Mouse (Mus musculus) urinary bladder, adult 18-20 months (tissue): ENCODE results near the gene Prrx2.

ENCODE experiments used
- DNase-seq, 2 experiments: peaks; one replicate each; pipeline ENCODE4 v3.0.0; 2022; ENCODE audit warnings: low spot score in 2 of 2, mixed read lengths in 2 of 2

Gene Prrx2

DNA sequence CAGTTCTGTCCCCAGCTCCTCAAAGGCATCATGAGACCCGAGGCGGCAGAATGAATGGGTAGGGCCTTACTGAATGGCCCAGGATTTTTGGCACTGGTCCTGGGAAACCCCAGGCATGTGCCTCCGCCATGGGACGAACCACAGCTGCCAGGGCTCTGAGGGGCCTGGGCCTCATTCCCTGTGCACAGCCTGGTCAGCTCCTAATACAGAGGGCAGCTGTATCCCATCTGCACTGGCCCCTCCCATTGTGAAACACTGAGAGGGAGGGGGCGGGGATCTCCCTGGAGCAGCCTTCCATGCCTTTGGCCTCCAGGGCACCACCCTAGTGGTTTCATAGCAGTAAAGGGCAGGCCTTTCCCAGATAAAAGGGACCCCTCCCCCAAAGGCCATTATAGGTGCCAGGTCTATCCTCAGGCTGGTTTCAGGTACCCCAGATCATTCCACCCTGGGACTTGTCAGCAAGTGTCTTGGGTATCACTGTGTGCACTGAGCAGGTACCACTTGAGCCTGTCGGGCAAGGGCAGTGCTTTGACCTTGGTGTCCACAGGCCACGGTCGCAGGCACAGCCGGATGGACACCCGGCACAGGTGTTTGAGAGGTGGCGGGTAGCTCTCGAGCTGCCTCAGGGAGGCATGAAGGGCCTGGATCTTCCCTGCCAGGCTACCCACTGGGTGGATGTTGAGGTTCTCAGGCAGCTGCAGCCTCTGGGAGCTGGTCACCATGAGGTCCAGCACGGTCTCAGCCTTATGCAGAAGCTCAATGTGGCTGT is 11.2 kb upstream of the Prrx2 start:
- peak in 1 of 2 experiments; percentile 59 for DNase-seq

DNA sequence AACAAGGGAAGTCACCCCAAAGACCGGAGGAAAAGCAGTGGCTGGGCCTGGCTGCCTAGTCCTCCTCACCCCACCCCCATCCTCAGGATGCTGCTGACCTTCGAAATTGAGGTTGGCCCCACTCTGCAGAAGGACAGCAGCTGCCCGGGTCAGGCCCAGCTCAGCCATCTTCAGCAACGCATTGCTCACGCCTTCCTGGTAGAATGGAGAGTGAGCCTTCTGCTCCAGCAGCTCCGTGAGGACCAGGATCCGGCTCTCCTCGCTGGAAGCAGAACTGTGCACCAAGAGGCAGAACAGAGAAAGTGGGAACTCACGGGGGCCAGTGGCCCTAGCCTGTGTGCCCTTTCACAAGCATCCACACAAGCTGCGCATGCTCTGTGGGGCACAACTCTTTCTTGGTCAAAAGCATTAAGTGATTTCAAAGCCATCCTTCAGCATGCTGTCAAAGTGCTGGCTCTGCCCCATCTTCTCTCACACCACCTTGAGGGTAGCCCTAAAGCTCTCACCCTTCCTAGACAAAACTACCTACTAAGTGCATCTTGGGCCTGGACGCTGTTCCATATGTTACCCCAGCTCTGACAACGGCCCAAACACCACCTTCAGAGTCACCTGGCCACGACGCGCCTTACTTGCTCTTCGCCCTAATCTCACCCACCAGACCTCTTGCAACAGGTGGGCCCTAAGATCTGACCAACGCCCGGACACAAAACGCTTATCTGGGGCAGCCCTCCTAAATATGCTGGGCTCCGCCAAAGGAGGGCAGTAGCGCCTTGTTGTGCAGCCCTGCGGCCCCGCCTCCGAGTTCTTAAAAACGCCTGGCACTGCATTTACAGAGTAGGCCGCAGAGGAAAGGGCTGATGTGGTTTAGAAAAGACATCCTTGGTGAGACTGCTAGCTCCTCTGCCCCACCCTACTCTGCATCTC is 7.7 kb upstream of the Prrx2 start:
- DNase-seq: no peak

GRCm38 (mm10) chr2:30827749-30828475 is 6.9 kb upstream of the Prrx2 start:
- peak; percentile 88 to 97 for DNase-seq

DNA sequence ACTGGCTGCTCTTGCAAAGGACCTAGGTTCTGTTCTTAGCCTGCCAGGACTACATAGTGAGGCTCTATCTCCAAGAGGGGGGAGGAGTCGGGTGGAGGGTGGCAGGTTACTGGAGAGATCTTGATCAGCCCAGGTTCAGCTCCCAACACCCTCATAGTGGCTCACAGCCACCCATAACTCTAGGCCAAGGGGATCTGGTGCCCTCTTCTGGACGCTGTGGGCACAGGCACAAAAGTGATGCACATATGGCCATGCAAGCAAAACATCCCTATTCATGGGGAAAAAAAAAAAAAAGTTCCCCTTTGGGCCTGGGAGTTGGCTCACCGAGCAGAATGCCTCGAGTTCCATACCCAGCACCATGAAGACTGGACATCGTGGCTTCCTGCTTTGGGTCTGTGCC is 5.5 kb upstream of the Prrx2 start:
- DNase-seq: no peak

DNA sequence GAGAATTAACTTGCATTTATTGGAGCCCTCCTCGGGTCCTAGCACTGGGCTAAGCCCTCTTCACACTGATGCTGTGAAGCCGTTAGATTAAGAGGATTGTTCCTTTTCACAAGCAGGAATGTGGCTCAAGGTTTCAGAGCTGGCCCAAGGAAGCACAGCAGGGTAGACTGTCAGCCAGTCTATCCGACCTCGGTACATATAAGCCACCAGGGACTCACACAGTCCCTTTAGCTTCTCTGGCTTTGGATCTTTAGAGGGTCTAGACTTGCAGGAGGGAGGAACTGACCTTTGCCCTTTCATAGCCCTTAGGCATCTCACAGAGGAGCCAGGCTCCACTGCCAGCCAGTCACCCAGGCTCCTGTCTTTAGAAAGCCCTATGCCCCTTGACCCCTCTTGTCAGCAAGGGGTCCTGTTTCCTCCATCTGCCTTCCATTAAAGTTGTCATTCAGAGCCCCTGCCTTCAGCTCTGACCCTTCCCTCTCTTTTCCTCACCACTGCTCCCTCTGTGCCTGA is 4.4 kb upstream of the Prrx2 start, which contains the start of gene Asb6:
Gene Asb6, minus strand, starts transcription at position 51 of the 513 bp plus-strand sequence.
- no peak for DNase-seq

DNA sequence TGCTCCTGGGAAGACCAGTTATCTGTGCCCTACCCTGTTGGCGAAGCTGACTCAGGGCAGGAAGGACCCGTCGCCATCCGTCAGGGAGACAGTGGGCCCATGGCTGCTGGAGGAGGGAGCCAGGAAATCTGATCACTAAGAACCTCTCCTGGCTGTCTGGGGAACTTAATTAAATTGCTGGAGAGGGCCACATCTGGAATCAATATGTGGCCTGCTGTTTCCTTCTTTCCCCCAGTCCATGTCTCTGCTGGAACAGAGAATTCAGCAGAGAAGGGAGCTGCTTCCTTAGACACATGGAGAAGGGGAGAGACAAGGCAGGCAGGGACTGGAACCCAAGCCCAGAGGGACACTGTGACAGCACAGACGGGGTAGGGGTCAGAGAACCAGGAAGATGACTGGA is 1.1 kb upstream of the Prrx2 start:
- no peak for DNase-seq

DNA sequence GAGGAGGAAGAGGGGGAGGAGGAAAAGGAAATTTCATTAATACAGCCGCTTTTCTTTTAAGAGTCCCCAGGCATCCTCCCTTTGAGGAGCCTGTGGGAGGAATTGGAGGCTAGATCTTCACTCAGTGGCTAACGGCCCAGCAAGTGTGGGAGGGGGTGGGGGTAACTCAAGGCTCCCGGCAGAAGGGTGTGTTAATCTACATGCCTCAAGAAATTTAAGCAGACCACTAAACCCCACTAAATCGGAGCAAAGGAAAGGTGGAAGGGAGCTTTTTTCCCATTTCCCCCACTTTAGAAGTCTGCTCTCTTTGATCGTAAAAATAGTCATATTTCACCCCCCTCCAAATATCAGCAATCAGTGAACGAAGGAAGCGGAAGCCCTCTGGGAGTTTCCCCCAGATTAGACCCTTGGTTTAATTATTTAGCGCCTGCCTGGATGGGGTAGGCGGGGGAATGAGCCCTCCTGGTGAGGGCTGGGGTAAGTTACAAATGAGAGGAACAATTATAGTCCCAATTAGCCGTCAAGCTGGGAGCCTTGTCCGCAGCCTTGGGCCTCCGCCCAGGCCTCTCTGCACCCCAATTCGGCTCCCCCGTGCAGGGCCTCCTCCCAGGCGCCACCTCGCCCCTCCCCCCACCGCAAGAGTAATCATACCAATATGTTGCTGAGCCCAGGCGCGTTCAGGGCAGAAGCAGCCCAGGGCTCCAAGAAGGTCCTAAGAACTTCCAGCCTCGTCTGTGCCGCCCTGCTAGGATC is 1.6 kb downstream of the Prrx2 start:
- no peak for DNase-seq

GRCm38 (mm10) chr2:30842615-30843014 is 7.8 kb downstream of the Prrx2 start:
- DNase-seq: no peak

- DNase-seq: peak in 1 of 2 experiments; percentile 30
Observed at GRCm38 (mm10) chr2:30845152-30846070, 10.6 kb downstream of the Prrx2 start.

GRCm38 (mm10) chr2:30846236-30846635 is 11.5 kb downstream of the Prrx2 start:
- no peak for DNase-seq

DNA sequence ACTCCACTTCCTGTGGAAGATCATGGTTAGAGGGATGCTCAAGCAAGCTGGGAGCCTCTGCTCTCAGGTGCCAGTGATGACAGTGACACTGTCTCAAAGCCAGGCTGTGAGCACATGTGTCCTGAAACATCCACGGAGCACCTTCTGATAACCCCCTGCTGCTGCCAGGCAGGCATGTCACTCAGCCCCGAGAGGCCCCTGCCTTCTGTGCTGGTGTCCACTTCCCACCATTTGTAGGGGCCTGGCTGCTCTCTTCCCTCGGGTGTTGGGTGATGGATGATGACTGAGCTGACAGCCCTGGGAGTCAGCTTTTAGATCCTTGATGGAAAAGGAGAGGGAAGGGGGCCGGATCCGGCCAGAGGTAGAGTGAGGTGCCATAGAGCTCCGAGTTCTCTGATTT is 12.0 kb downstream of the Prrx2 start:
- no peak for DNase-seq

- no peak for DNase-seq
Observed at GRCm38 (mm10) chr2:30848184-30848583, 13.4 kb downstream of the Prrx2 start.

DNA sequence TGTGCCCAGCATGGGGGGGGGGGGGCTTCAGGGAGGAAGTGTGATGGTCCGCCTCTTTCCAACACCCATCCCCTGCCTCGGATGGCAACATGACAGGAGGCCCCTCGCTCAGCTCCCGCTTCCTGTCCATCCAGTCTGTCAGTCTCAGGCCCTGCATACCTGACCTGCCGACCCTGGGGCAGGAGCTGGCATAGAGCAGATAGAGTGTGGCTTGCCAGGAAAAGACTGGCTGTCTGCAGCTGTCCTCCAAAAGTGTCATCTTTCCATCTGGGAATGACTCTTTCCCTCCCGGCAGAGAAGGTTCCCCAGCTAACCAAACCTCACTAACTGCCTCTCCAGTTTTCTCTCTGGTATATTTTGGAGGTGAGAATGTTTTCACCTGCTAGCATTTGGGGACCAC is 15.8 kb downstream of the Prrx2 start:
- DNase-seq: no peak

DNA sequence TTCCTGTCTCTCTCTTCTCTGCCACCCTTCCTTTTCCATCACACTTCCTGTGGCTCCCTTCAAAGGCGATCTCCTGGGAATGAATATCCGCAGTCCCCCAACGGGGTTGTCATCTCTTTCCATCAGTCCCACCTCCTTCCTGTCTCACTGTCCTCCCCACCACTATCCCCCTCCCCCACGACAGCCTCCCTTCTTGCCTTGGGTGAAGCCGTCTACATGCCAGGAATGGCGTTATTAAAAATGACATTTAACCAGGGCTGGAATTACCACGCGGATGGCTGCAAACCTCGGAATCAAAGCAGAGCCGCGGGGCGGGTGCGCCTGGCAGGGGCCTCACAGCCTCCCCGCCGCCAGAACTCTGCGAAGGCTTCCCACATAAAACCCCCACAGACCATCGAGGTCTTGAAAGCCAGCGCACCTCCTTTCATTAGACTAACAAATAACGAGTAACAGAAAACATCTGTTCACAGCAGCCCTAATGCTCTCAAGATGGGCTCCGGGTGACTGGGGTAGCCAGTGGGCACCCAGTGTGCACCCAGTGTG is 18.1 kb downstream of the Prrx2 start:
- no peak for DNase-seq

DNA sequence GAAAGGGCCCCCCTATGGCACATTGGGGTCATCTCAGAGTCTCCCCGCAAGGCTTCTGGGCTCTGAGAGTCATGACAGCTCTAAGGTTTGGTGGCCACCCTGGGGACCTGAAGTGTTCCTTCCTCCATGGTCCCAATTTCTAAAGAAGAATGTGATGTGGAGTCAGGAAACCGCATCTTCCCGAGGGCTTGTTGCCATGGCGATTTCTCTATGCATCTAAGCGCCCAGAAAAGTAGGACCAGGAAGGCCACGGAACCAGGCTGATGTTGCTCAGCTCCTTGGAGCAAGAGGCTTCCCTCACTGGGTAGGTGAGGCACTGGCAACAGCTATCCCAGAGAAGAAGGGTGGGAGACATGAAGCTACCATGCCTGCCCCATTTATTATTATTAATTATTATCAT is 22.3 kb downstream of the Prrx2 start:
- no peak for DNase-seq

DNA sequence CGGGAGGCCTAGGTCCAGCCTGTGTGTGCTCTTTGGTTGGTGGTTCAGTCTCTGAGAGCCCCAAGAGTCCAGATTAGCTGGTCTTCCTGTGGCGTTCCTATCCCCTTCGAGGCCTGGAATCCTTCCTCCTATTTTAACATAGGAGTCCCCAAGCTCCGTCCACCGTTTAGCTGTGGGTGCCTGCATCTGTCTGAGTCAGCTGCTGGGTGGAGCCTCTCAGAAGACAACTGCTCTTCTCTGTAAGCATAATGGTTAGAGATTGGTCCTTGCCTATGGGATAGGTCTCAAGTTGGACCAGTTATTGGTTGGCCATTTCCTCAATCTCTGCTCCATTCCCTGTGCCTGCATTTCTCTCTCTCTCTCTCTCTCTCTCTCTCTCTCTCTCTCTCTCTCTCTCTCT is 25.0 kb downstream of the Prrx2 start:
- no peak for DNase-seq

DNA sequence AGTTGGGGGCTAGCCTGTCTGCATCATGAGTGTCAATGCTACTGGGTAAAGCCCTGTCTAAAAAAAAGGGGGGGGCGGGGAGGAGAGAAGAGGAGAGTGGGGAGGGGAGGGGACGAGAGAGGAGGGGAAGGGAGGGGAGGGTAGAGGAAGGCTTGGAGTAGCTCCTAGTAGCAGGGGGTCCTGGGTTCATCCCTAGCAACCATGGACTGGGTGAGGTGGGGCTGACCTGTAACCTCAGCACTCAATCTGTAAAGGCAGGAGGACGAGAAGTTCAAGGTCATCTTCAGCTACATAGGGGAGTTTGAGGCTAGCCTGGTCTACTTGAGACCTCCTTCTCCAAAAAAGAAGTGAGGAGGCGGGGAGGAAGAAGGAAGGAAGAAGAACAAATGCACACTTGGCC is 27.3 kb downstream of the Prrx2 start:
- no peak for DNase-seq

GRCm38 (mm10) chr2:30863574-30863973 is 28.8 kb downstream of the Prrx2 start:
- DNase-seq: no peak

GRCm38 (mm10) chr2:30864968-30865381 is 30.2 kb downstream of the Prrx2 start:
- DNase-seq: peak; percentile 22 to 53

DNA sequence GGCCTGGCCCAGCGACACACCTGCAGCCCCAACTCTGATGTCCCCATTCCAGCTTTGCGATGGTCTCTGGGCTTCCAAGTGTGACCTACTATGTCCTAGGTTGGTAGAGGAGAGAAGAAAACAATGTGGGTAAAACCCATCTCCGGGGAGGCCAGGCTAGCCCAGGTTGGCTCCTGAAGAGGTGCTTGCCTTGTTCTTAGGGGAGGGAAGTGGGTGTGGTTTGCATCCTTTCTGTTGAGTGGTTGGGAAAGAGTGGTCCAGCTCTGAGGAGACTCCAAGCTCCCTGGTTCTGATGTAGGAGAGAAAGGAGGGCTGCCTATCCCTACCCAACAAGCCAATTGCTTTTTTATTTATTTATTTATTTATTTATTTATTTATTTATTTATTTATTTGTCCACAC is 30.7 kb downstream of the Prrx2 start:
- DNase-seq: no peak
